Mouse (Mus musculus) lung, postnatal 0 days (tissue): ENCODE results near the gene Tbc1d9b.

ENCODE experiments used
- CTCF ChIP-seq: IDR thresholded peaks from 2 replicates; pipeline ENCODE4 v1.5.1; 2016; ENCODE audit warnings: antibody characterized with exemption, mild to moderate bottlenecking
- EP300 ChIP-seq: IDR thresholded peaks from 2 replicates; pipeline ENCODE4 v1.6.1; 2016; ENCODE audit warnings: antibody characterized with exemption, mild to moderate bottlenecking, control low read depth

GRCm38 (mm10) chr11:50159347-50159746, 28.2 kb downstream of the Tbc1d9b start:
- TF ChIP-seq EP300 (no peak), CTCF (no peak)
